Mouse (Mus musculus): ENCODE data around the gene Thada. TPM values are rescaled to one million over a fixed set of nuclear protein-coding genes. Genes with fewer than 3 reads are reported as not detected.
"Not testable (repeated sequence)": the region's sequence is repeated elsewhere in the genome, so short reads cannot be mapped to it uniquely, and the experiment has no call there.

Gene Thada
- polyA plus RNA-seq, 1 experiment from 2014 or later: 10.3 TPM

DNA sequence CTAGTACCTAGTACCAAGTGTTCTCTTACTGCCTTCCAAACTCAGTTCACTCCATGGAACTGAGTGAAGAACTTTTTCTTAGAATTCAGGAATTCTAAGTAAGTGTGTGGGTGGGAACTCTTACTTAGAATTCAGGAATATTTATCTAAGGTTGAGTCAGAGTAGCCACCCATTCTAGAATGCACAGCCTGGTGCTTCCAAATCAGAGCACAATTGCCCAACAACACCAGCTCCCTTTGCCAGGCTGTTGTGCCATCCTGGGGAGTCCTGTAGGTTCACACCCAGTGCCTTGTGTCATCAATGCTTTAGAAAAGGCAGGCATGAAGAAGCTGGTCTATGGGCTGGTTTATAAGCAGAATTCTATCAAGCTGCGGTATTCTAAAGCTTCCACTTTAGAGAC, 145.4 kb downstream of the Thada start:
- H3K4me2 ChIP-seq: no peak overlapping the region
- no peaks in the 10 kb centered on the region for H3K27me3 ChIP-seq
- 81% methylated on average over 1 of the region's 1 CpGs for WGBS
- H3K9ac ChIP-seq: no peak overlapping the region
- no peaks in the 10 kb centered on the region for H3K36me3 ChIP-seq
- no peak for ATAC-seq (ENCODE audit: insufficient number of reproducible peaks, insufficient read depth, low FRiP score, low TSS enrichment, low read depth)
- peaks cover 17% of the 10 kb centered on the region for H3K4me1 ChIP-seq
- no peaks in the 10 kb centered on the region for H3K9me3 ChIP-seq
- H3K4me3 ChIP-seq: no peak overlapping the region
- no peak overlapping the region for H3K27ac ChIP-seq

DNA sequence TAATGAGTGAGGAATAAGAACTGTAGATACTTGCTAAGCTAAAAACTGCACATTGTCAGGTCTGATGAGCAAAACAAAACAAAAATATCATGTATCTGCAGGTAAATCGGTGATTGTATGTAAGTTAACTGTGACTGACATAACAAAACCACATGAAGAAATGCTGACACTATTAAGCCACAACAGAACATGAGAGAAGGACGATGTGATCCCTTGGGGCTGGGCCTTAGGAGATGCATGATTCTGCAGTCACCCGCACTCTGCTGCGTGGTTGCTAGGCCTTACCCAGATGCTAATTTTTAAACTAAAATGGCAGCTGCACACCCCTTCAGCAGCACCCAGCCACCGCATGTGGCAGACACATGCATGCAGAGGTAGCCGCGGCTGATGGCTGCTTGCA, 151.7 kb downstream of the Thada start:
- ATAC-seq (ENCODE audit: insufficient number of reproducible peaks, insufficient read depth, low FRiP score, low TSS enrichment, low read depth): no peak
- Histone ChIP-seq H3K4me3 (no peak overlapping the region), H3K9me3 (no peaks in the 10 kb centered on the region), H3K27me3 (no peaks in the 10 kb centered on the region), H3K9ac (no peak overlapping the region), H3K4me1 (peaks cover 6% of the 10 kb centered on the region; the same call in 1 of the 2 replicates), H3K36me3 (peaks cover 10% of the 10 kb centered on the region), H3K4me2 (no peak overlapping the region), H3K27ac (no peak overlapping the region)
- 81% methylated on average over 7 of the region's 7 CpGs for WGBS

DNA sequence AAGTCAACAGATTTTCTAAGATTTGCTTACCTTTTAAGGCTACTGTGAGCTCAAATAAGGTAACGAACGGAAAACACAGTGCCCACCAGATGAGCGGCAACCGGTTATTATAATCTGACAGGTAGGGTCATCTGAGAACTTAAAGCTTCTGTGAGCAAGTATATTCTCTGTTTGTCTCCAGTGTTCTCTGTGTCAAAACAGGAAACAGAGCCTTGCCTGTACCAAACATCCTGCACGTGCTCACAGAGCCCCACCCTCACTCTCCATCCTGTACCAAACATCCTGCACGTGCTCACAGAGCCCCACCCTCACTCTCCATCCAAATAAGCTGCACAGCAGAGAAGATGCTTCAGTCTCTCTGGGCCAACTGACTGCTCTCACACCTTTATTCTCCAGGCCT, 152.5 kb downstream of the Thada start:
- Histone ChIP-seq H3K4me2 (no peak overlapping the region), H3K4me1 (peaks cover 6% of the 10 kb centered on the region; the same call in 1 of the 2 replicates), H3K36me3 (peaks cover 19% of the 10 kb centered on the region), H3K9ac (no peak overlapping the region), H3K4me3 (no peak overlapping the region), H3K27ac (no peak overlapping the region), H3K27me3 (no peaks in the 10 kb centered on the region), H3K9me3 (no peaks in the 10 kb centered on the region)
- no peak for ATAC-seq (ENCODE audit: insufficient number of reproducible peaks, insufficient read depth, low FRiP score, low TSS enrichment, low read depth)
- 65% methylated on average over 6 of the region's 6 CpGs for WGBS

DNA sequence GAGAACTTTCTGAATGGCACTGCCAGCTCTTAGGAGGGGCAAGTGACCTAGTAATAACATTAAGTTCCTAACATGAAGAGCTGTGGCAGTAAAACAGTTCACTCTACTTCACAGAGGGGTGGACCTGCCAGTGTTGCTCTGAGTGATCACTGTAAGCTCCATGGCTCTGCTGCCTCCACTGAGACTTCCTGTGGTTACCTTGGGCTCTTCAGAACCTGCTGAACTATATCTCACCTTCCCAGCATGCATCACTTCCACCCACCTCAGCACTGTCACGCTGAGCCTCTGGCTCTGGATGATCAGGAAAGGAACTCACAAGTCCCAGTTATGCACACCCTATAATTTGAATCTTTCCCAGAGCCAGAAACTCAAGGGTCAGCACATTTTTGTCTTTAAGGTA, 159.9 kb downstream of the Thada start:
- H3K27ac ChIP-seq: no peak overlapping the region
- H3K9me3 ChIP-seq: no peaks in the 10 kb centered on the region
- no peak overlapping the region for H3K4me2 ChIP-seq
- no peak overlapping the region for H3K4me3 ChIP-seq
- H3K27me3 ChIP-seq: no peaks in the 10 kb centered on the region
- ATAC-seq (ENCODE audit: insufficient number of reproducible peaks, insufficient read depth, low FRiP score, low TSS enrichment, low read depth): no peak
- WGBS: 73% methylated on average over 1 of the region's 1 CpGs
- no peaks in the 10 kb centered on the region for H3K4me1 ChIP-seq
- H3K36me3 ChIP-seq: peaks cover 37% of the 10 kb centered on the region
- H3K9ac ChIP-seq: no peak overlapping the region

DNA sequence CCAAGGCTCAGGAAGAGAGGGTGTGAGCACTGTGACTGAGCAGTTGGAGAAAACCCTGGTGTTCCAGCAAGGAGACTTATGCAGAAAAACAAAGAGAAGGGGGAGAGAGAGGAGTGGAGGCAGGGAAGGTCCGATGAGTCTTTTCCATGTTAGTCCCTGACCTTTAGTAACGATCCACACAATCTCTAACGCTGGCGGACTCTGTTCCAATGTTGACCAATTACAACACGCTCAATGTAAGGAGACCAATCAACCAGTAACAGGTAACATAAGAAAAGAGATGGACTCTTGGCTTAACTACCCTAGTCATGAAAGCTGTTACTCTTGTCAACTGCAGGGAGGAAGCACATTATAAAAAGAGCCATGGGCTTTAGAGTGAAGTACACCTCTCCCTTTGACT, 160.9 kb downstream of the Thada start:
- 98% methylated on average over 5 of the region's 5 CpGs for WGBS
- peaks cover 32% of the 10 kb centered on the region for H3K36me3 ChIP-seq
- H3K4me3 ChIP-seq: no peak overlapping the region
- no peak for ATAC-seq (ENCODE audit: insufficient number of reproducible peaks, insufficient read depth, low FRiP score, low TSS enrichment, low read depth)
- H3K27ac ChIP-seq: no peak overlapping the region
- H3K4me2 ChIP-seq: no peak overlapping the region
- H3K27me3 ChIP-seq: no peaks in the 10 kb centered on the region
- no peaks in the 10 kb centered on the region for H3K9me3 ChIP-seq
- no peaks in the 10 kb centered on the region for H3K4me1 ChIP-seq
- no peak overlapping the region for H3K9ac ChIP-seq

DNA sequence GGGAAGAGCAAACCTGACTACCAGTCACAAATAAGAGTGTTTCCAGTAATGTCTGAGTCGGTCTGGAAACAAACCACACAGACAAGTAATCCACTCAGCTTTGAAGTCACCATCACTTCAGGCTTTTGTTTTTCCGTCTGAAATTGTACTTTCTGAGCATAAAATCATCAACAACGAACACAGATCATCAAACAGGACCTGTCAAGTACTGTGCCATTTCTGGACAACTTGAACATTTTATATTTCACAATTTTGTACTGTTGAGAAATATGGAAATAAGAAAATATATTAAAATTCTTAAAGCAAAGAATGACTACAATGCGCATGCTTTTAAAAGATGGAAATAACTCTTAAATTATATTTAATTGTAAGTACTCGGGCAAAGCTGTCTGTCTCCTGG, 161.9 kb downstream of the Thada start:
- WGBS: 77% methylated on average over 5 of the region's 5 CpGs
- no peak overlapping the region for H3K27ac ChIP-seq
- no peak overlapping the region for H3K9ac ChIP-seq
- no peaks in the 10 kb centered on the region for H3K9me3 ChIP-seq
- H3K36me3 ChIP-seq: peaks cover 24% of the 10 kb centered on the region
- no peak overlapping the region for H3K4me2 ChIP-seq
- H3K27me3 ChIP-seq: no peaks in the 10 kb centered on the region
- H3K4me3 ChIP-seq: no peak overlapping the region
- H3K4me1 ChIP-seq: peaks cover 2% of the 10 kb centered on the region; the same call in 1 of the 2 replicates
- ATAC-seq (ENCODE audit: insufficient number of reproducible peaks, insufficient read depth, low FRiP score, low TSS enrichment, low read depth): no peak

DNA sequence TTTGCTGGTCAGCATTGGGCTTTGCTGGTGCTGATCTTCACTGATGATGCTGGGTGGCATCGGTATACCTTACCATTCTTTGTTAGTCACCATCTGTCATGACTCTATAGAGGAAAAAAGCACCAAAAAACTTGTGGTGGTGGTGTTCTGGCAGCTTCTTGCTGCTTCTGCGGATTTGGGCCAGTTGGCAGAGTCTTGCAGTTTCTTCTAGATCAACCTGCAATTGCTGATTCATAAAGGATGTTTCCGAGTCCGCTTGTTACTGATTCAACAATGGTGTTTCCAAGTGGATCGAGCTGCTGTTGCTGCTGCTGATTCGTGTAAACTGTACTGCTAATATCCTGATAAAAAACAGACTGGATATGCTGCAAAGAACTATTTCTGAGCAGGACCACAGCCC, 168.0 kb downstream of the Thada start:
- no peak overlapping the region for H3K4me2 ChIP-seq
- no peak overlapping the region for H3K9ac ChIP-seq
- no peak overlapping the region for H3K27ac ChIP-seq
- H3K4me3 ChIP-seq: no peak overlapping the region
- 88% methylated on average over 6 of the region's 6 CpGs for WGBS
- peaks cover 6% of the 10 kb centered on the region for H3K36me3 ChIP-seq
- no peaks in the 10 kb centered on the region for H3K27me3 ChIP-seq
- no peaks in the 10 kb centered on the region for H3K9me3 ChIP-seq
- no peak for ATAC-seq (ENCODE audit: insufficient number of reproducible peaks, insufficient read depth, low FRiP score, low TSS enrichment, low read depth)
- peaks cover 3% of the 10 kb centered on the region; the same call in 1 of the 2 replicates for H3K4me1 ChIP-seq

DNA sequence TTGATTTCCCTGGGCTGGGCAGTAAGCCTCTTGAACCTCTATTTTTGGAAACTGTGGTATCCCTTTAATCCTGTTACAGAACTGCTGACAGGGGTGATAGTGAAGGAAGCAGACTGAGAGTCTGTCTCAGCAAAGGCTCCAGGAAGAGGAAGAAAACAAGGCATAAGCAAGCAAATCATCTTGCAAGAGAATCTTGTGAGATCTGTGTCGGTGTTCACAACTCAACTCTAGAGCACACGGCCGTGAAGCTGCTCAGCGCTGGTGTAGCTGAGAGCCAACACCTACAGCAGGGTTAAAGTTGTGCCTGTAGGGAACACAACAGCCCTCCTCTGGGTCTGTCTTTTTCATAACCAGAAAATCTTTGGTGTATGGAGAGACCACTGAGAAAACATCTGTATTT, 172.8 kb downstream of the Thada start:
- Histone ChIP-seq H3K27ac (no peak overlapping the region), H3K27me3 (no peaks in the 10 kb centered on the region), H3K4me1 (no peaks in the 10 kb centered on the region), H3K9me3 (no peaks in the 10 kb centered on the region), H3K4me3 (no peak overlapping the region), H3K9ac (no peak overlapping the region), H3K36me3 (peaks cover 6% of the 10 kb centered on the region), H3K4me2 (no peak overlapping the region)
- 77% methylated on average over 4 of the region's 4 CpGs for WGBS
- no peak for ATAC-seq (ENCODE audit: insufficient number of reproducible peaks, insufficient read depth, low FRiP score, low TSS enrichment, low read depth)

DNA sequence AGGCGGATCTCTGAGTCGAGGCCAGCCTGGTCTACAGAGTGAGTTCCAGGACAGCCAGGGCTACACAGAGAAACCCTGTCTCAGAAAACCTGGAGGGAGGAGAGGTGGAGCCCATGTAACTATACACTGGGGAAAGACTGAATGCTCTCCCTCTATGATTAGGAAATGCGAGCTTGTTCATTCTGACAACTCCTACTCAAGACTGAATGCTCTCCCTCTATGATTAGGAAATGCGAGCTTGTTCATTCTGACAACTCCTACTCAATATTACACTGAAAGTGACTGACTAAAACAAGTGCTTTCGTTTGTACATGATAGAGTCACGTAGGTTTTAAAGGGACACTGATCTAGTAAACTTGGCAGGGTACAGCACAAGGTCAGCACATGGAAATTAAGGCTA, 174.8 kb downstream of the Thada start:
- H3K27ac ChIP-seq; ATAC-seq (ENCODE audit: insufficient number of reproducible peaks, insufficient read depth, low FRiP score, low TSS enrichment, low read depth); H3K9ac ChIP-seq; H3K9me3 ChIP-seq; H3K36me3 ChIP-seq; H3K4me2 ChIP-seq; H3K4me1 ChIP-seq; H3K27me3 ChIP-seq; H3K4me3 ChIP-seq: not testable (repeated sequence)
- WGBS: 85% methylated on average over 6 of the region's 6 CpGs

DNA sequence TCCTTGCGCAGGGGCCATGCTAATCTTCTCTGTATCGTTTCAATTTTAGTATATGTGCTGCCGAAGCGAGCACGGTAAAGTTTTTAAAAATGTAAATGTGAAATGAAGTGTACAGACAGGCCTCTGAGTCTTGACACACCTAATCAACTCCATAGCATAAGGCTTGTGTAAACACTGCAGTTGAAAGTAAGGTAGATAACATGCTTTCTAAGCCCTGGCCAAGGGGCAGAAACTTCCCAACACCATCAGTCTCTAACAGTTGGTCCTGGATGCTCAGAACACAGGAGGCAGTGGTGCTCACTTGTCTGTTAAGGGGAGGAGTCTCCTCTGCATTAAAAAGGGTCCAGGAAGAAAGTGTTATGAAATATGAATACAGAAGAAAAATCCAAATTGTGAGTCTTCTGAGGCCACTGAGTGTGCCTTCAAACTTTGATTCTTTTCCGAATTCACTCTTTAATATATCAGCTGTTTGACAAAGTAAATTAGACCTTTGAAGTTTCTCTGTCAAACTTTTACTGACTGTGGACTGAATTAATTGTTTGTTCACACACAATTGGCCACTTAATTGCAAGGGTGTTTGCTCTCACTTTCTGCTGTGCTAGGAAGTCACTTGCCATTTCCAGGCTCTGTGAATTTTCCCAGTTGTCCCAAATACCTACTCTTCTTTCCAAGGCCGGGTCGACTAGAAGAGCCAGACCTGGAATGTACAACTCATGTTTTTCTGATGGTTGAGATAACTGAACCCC, 178.2 kb downstream of the Thada start:
- H3K9me3 ChIP-seq: no peaks in the 10 kb centered on the region
- no peak overlapping the region for H3K4me3 ChIP-seq
- no peak overlapping the region for H3K9ac ChIP-seq
- ATAC-seq (ENCODE audit: insufficient number of reproducible peaks, insufficient read depth, low FRiP score, low TSS enrichment, low read depth): no peak
- no peak overlapping the region for H3K27ac ChIP-seq
- H3K36me3 ChIP-seq: 0 out of 2 replicates have a peak, but pooled peaks cover 7% of the 10 kb centered on the region
- no peaks in the 10 kb centered on the region for H3K27me3 ChIP-seq
- 93% methylated on average over 8 of the region's 8 CpGs for WGBS
- H3K4me1 ChIP-seq: peaks cover 2% of the 10 kb centered on the region; the same call in 1 of the 2 replicates
- no peak overlapping the region for H3K4me2 ChIP-seq

DNA sequence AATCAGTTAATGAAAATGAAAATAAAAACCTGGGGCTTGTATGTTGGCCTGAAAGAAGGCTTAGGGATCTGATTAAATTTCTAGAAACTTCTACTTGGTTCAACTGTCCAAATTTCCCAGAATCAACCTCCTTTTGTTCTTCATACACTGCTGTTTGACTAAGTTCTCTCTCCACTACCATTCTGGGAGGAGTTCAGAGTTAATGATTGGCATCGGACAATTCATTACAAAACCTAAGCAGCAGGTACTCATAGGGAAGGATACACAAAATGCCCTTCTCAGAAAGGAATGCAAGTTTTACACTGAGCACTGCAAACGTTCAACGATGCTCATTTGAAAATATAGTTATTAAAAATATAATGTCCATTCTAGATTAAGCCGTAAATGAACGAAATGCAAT, 179.5 kb downstream of the Thada start:
- peaks cover 2% of the 10 kb centered on the region; the same call in 1 of the 2 replicates for H3K4me1 ChIP-seq
- no peak for ATAC-seq (ENCODE audit: insufficient number of reproducible peaks, insufficient read depth, low FRiP score, low TSS enrichment, low read depth)
- 97% methylated on average over 5 of the region's 5 CpGs for WGBS
- no peak overlapping the region for H3K9ac ChIP-seq
- no peaks in the 10 kb centered on the region for H3K9me3 ChIP-seq
- no peak overlapping the region for H3K4me2 ChIP-seq
- H3K27ac ChIP-seq: no peak overlapping the region
- H3K4me3 ChIP-seq: no peak overlapping the region
- H3K36me3 ChIP-seq: 0 out of 2 replicates have a peak, but pooled peaks cover 7% of the 10 kb centered on the region
- no peaks in the 10 kb centered on the region for H3K27me3 ChIP-seq
